Mouse (Mus musculus) ES-Bruce4 (cell line): ENCODE measurements around the gene Sned1. TPM values are rescaled to one million over a fixed set of nuclear protein-coding genes. Genes with fewer than 3 reads are reported as not detected.
"Not testable (repeated sequence)": the region's sequence is repeated elsewhere in the genome, so short reads cannot be mapped to it uniquely, and the experiment has no call there.

Experiments
- H3K27ac ChIP-seq: 2 replicates; pipeline ENCODE4 v1.5.1; 2012; ENCODE audit warnings: low read length, inconsistent platforms; ENCODE audit not compliant: insufficient read depth
- H3K27me3 ChIP-seq: 2 replicates; pipeline ENCODE4 v1.6.1; 2012; ENCODE audit warnings: mild to moderate bottlenecking, low read length, inconsistent platforms; ENCODE audit not compliant: control insufficient read depth, poor library complexity, insufficient read depth, severe bottlenecking
- H3K36me3 ChIP-seq: 2 replicates; pipeline ENCODE4 v1.6.1; 2012; ENCODE audit warnings: inconsistent platforms, mild to moderate bottlenecking, low read length, moderate library complexity; ENCODE audit not compliant: control insufficient read depth, poor library complexity, insufficient read depth, severe bottlenecking
- H3K4me1 ChIP-seq: one replicate; pipeline ENCODE4 v1.8.1; 2011; ENCODE audit warnings: low read length; ENCODE audit not compliant: control insufficient read depth, insufficient read depth
- H3K4me3 ChIP-seq: 2 replicates; pipeline ENCODE4 v1.5.1; 2011; ENCODE audit warnings: low read depth, mild to moderate bottlenecking, low read length
- H3K9ac ChIP-seq: 2 replicates; pipeline ENCODE4 v1.6.1; 2012; ENCODE audit warnings: low read depth, mild to moderate bottlenecking, inconsistent platforms; ENCODE audit not compliant: poor library complexity, severe bottlenecking
- H3K9me3 ChIP-seq: replicated peaks from 2 replicates; pipeline ENCODE4 v1.6.1; 2012; ENCODE audit warnings: mild to moderate bottlenecking, low read length, inconsistent platforms; ENCODE audit not compliant: control insufficient read depth, poor library complexity, insufficient read depth, severe bottlenecking
- CTCF ChIP-seq: IDR thresholded peaks from one replicate; pipeline ENCODE4 v1.8.1; 2011; ENCODE audit warnings: low read depth, low read length
- EP300 ChIP-seq: IDR thresholded peaks from 2 replicates; pipeline ENCODE4 v1.6.1; 2011; ENCODE audit warnings: low read depth, low read length; ENCODE audit not compliant: insufficient read depth
- POLR2A ChIP-seq: IDR thresholded peaks from one replicate; pipeline ENCODE4 v1.8.1; 2011; ENCODE audit warnings: low read length; ENCODE audit not compliant: insufficient read depth
- polyA plus RNA-seq: library from polyadenylated mRNA; stranded (reverse); fragments of >200 nt; gene quantifications from 2 replicates; pipeline ENCODE4 v1.2.4, GENCODE M21; 2011; ENCODE audit warnings: low read depth; ENCODE audit not compliant: missing spikeins, insufficient read depth, insufficient read length

The Sned1 gene
- polyA plus RNA-seq, 1 experiment = 1.1 TPM

GRCm38 (mm10) chr1:93277041-93277440 is 41.4 kb downstream of the Sned1 start:
- H3K27ac ChIP-seq = no peak overlapping the region
- TF ChIP-seq EP300 (no peak), CTCF (no peak), POLR2A (no peak)
- H3K9ac ChIP-seq = no peak overlapping the region
- no peaks in the 10 kb centered on the region for H3K9me3 ChIP-seq
- no peaks in the 10 kb centered on the region for H3K36me3 ChIP-seq
- H3K4me1 ChIP-seq = no peaks in the 10 kb centered on the region
- H3K27me3 ChIP-seq = no peaks in the 10 kb centered on the region
- no peak overlapping the region for H3K4me3 ChIP-seq

- H3K27ac ChIP-seq = no peak overlapping the region
- TF ChIP-seq POLR2A = no peak
- TF ChIP-seq CTCF = no peak
- no peak for TF ChIP-seq EP300
- no peaks in the 10 kb centered on the region for H3K4me1 ChIP-seq
- no peaks in the 10 kb centered on the region for H3K27me3 ChIP-seq
- H3K4me3 ChIP-seq = no peak overlapping the region
- H3K9me3 ChIP-seq = no peaks in the 10 kb centered on the region
- no peaks in the 10 kb centered on the region for H3K36me3 ChIP-seq
- no peak overlapping the region for H3K9ac ChIP-seq
These were observed 54.1 kb downstream of the Sned1 start for GRCm38 (mm10) chr1:93289678-93290214.

- H3K4me3 ChIP-seq = no peak overlapping the region
- no peaks in the 10 kb centered on the region for H3K9me3 ChIP-seq
- no peak overlapping the region for H3K27ac ChIP-seq
- TF ChIP-seq EP300 (no peak), POLR2A (no peak), CTCF (no peak)
- H3K4me1 ChIP-seq = no peaks in the 10 kb centered on the region
- H3K36me3 ChIP-seq = no peaks in the 10 kb centered on the region
- no peaks in the 10 kb centered on the region for H3K27me3 ChIP-seq
- H3K9ac ChIP-seq = no peak overlapping the region
These were observed 55.3 kb downstream of the Sned1 start for GRCm38 (mm10) chr1:93290956-93291355.

GRCm38 (mm10) chr1:93291591-93291990 is 56.0 kb downstream of the Sned1 start:
- no peaks in the 10 kb centered on the region for H3K27me3 ChIP-seq
- H3K9ac ChIP-seq = no peak overlapping the region
- H3K27ac ChIP-seq = no peak overlapping the region
- no peaks in the 10 kb centered on the region for H3K36me3 ChIP-seq
- H3K9me3 ChIP-seq = no peaks in the 10 kb centered on the region
- no peak overlapping the region for H3K4me3 ChIP-seq
- no peak for TF ChIP-seq CTCF
- no peaks in the 10 kb centered on the region for H3K4me1 ChIP-seq

GRCm38 (mm10) chr1:93292006-93292405 is 56.4 kb downstream of the Sned1 start:
- TF ChIP-seq EP300 = no peak
- no peak for TF ChIP-seq POLR2A
- TF ChIP-seq CTCF = no peak
- Histone ChIP-seq H3K4me1 (no peaks in the 10 kb centered on the region), H3K9ac (no peak overlapping the region), H3K27me3 (no peaks in the 10 kb centered on the region), H3K4me3 (no peak overlapping the region), H3K9me3 (no peaks in the 10 kb centered on the region), H3K27ac (no peak overlapping the region), H3K36me3 (no peaks in the 10 kb centered on the region)

- H3K4me3 ChIP-seq = not testable (repeated sequence)
These were observed 58.9 kb downstream of the Sned1 start for GRCm38 (mm10) chr1:93294491-93294890.

More at GRCm38 (mm10) chr1:93294491-93294890, 58.9 kb downstream of the Sned1 start:
- H3K4me1 ChIP-seq, H3K9me3 ChIP-seq, H3K27me3 ChIP-seq, H3K27ac ChIP-seq, H3K36me3 ChIP-seq, H3K9ac ChIP-seq: not testable (repeated sequence)
